Mouse (Mus musculus) retina, adult 2 months (tissue): ENCODE results near the gene Zswim3.
"Not testable (repeated sequence)": the region's sequence is repeated elsewhere in the genome, so short reads cannot be mapped to it uniquely, and the experiment has no call there.

Source experiments
- DNase-seq: peaks from one replicate; pipeline ENCODE4 v3.0.0-alpha.2; 2012; ENCODE audit warnings: low read depth, low spot score

The Zswim3 gene

GRCm38 (mm10) chr2:164855572-164855971 is 50.7 kb downstream of the Zswim3 start:
- not testable (repeated sequence) for DNase-seq

DNA sequence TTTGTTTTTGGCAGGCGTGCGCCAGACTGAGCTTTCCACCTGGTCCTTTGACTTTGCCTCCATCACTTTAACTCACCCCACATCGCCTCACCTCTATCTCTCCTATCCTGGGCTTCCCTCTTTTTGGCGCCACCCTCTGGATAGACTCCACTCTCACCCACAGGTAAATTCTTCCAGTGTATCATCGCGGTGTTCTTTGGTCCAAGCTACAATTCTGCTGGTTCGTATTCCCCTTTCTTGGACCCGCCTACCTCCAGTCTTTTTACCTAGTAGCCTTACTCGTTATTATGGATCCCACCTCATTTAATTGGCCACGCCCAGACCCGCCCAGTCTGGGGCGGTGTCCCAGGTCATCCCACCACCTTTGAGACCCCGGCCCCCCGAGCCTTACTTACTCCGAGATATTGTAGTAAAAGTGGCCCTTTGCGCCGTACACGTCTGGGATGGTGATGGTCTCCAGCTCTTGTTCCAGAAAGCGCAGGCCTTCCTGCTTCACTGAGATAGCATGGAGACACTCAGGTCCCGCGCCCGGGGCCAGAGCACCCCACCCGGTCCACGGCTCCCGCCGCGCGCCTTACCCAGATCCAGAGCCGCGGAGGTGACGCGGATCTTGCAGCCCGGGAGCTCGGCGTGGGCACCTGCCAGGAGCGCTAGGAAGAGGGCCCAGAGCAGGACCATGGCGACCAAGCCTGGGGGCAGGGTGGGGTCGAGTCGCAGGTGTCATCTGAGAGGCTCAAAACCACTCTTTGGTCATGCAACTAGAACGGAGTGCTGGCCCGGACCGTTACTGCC is 51.6 kb downstream of the Zswim3 start:
- DNase-seq = no peak

GRCm38 (mm10) chr2:164857101-164857821 is 52.4 kb downstream of the Zswim3 start, which contains the start of gene Pltp:
TSS of gene Pltp (minus strand) at chr2:164857711.
- no peak for DNase-seq

DNA sequence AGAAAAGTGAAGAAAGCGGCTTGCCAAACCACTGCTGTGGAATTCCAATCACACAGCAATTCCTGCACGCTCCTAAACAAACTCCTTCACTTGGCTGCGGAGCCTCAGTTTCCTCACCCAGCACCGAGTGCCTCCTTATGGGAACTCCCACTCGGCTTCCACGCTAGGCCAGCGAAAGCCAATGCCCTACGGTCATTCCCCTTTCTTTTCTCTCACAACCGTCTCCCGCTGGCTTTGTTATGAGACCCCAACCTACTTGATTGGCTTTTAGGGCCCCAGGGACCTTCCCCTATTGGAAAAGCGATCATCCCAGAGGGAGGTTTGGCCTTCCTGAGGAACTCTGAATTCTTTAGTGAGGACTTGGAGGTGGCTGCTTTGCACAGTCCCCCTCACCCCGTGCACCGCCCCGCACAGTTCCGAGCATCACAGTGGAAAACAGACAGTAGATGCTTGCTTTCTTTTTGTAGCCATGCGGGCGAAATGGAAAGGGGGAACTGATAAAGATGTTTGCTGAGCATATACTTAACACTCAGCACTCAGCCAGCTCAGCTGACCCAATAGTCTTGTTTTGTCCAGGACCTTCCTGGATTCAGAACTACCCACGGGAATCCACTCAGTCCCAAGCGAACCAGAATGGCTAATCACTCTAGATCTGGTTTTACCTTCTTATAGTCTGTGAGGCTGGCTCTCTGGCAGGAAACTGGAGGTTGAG is 53.1 kb downstream of the Zswim3 start:
- DNase-seq = no peak

GRCm38 (mm10) chr2:164859155-164859554 is 54.3 kb downstream of the Zswim3 start:
- no peak for DNase-seq

- no peak for DNase-seq
Measured at GRCm38 (mm10) chr2:164859640-164860432, 54.9 kb downstream of the Zswim3 start.

GRCm38 (mm10) chr2:164861094-164861493 is 56.2 kb downstream of the Zswim3 start:
- DNase-seq = no peak

GRCm38 (mm10) chr2:164862179-164862861 is 57.4 kb downstream of the Zswim3 start:
- DNase-seq = no peak

DNA sequence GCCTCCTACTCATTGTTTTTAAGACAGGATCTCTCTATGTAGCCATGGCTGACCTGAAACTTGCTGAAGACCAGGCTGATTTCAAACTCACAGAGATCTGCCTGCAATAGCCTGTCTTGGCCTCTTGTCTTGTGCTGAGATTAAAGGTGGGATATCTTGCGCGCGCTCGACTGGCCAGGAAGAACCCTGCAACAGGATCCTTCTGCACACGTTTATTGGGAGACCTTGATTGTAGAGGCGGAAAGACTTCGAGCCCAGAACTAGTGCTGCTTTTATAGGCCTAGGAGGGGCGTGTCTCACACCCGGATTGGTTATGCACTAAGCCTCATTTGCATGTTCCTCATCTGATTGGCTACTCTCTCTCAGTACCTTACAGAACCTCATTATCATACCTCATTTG is 58.5 kb downstream of the Zswim3 start:
- DNase-seq = not testable (repeated sequence)

- DNase-seq = no peak
Measured at GRCm38 (mm10) chr2:164864593-164864992, 59.7 kb downstream of the Zswim3 start.

GRCm38 (mm10) chr2:164866741-164867551 is 62.0 kb downstream of the Zswim3 start:
- peak; percentile 57 for DNase-seq

- no peak for DNase-seq
Measured at GRCm38 (mm10) chr2:164867566-164867965, 62.7 kb downstream of the Zswim3 start.

DNA sequence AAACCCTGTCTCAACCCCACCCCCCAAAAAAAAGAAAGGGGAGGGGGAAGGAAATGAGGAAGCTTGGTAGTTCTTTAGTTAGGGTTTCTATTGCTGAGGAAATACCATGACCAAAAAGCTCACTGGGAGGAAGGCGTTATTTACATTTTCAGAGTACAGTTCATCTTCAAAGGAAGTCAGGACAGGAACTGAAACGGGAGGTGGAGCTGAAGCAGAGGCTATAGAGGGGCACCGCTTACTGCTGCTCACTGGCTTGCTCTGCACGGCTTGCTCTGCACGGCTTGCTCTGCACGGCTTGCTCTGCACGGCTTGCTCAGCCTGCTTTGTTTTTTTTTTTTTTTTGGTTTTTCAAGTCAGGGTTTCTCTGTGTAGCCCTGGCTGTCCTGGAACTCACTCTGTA is 63.6 kb downstream of the Zswim3 start:
- DNase-seq = no peak
